Mouse (Mus musculus): ENCODE measurements around the gene Olfr24. TPM values are rescaled to one million over a fixed set of nuclear protein-coding genes. Genes with fewer than 3 reads are reported as not detected.
"Not testable (repeated sequence)": the region's sequence is repeated elsewhere in the genome, so short reads cannot be mapped to it uniquely, and the experiment has no call there.

The Olfr24 gene
- not detected in 3 replicates for total RNA-seq (2017)

GRCm38 (mm10) chr9:18763896-18764295 is at the start of gene Olfr24:
Olfr24 (minus strand) TSS chr9:18763996.
- ATAC-seq (replicated peaks; ENCODE audit: insufficient number of reproducible peaks, low FRiP score, low TSS enrichment, poor library complexity, severe bottlenecking) = no peak

GRCm38 (mm10) chr9:18785316-18785715 is 21.5 kb upstream of the Olfr24 start:
- ATAC-seq (replicated peaks; ENCODE audit: insufficient number of reproducible peaks, low FRiP score, low TSS enrichment, poor library complexity, severe bottlenecking) = no peak

- ATAC-seq (replicated peaks; ENCODE audit: insufficient number of reproducible peaks, low FRiP score, low TSS enrichment, poor library complexity, severe bottlenecking) = no peak
These were observed 15.7 kb upstream of the Olfr24 start for GRCm38 (mm10) chr9:18779476-18779875.

DNA sequence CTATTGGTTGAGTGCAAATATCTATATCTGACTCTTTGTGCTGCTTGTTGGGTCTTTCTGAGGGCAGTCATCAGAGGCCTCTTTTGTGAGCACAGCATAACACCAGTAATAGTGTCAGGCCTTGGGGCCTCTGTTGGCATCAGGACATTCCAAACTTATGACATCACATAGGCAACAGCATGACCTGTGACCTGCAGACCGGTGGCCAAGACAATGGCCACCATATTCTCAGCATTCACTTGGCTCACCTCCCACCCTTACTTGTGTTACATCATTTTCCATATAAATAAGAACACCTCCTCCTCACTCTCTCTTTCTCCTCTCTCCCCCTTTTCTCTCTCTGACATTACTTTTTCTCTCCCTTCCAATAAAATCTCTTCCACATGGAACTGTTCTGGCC is 15.2 kb upstream of the Olfr24 start:
- ATAC-seq (replicated peaks; ENCODE audit: insufficient number of reproducible peaks, low FRiP score, low TSS enrichment, poor library complexity, severe bottlenecking) = no peak

GRCm38 (mm10) chr9:18755595-18755994 is 8.2 kb downstream of the Olfr24 start:
- ATAC-seq (replicated peaks; ENCODE audit: insufficient number of reproducible peaks, low FRiP score, low TSS enrichment, poor library complexity, severe bottlenecking) = no peak

DNA sequence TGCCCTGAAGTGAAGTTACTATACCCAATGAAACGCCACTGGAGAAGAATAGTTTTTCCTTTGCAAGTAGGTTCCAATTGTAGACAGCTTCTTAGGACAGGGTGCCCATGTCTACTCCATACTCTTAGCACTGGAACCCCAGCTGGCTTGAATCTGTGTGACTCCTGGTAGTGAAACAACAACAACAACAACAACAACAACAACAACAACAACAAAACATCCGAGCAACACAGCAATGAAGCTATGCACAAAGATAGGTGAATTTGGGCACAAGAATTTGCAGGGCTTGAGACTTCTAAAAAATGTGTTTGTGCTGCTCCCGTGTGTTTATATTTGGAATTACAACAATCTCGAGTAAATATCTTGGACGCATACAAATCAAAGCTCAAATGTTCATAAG is 19.2 kb downstream of the Olfr24 start:
- ATAC-seq (replicated peaks; ENCODE audit: insufficient number of reproducible peaks, low FRiP score, low TSS enrichment, poor library complexity, severe bottlenecking) = no peak

DNA sequence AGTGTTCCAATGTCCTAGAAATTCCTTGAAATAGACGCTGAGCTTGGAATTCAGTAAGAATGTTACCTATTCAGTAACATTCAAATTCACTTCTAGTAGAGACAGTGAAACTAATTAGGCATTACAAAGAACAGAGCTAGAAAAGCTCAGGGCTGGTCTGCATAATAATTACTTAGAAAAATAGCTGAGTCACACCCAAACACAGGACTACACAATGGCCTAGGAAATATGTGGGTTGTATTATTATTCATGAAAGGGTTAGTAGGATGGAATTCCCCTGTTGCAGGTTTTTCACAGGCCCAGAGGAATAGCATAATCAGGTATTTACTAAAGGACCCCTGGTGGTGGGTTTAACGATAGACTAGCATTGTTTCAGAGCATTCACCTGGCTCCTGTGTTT is 29.6 kb downstream of the Olfr24 start:
- not testable (repeated sequence) for ATAC-seq (replicated peaks; ENCODE audit: insufficient number of reproducible peaks, low FRiP score, low TSS enrichment, poor library complexity, severe bottlenecking)

- ATAC-seq (replicated peaks; ENCODE audit: insufficient number of reproducible peaks, low FRiP score, low TSS enrichment, poor library complexity, severe bottlenecking) = no peak
These were observed 41.1 kb downstream of the Olfr24 start for GRCm38 (mm10) chr9:18722712-18723099.

DNA sequence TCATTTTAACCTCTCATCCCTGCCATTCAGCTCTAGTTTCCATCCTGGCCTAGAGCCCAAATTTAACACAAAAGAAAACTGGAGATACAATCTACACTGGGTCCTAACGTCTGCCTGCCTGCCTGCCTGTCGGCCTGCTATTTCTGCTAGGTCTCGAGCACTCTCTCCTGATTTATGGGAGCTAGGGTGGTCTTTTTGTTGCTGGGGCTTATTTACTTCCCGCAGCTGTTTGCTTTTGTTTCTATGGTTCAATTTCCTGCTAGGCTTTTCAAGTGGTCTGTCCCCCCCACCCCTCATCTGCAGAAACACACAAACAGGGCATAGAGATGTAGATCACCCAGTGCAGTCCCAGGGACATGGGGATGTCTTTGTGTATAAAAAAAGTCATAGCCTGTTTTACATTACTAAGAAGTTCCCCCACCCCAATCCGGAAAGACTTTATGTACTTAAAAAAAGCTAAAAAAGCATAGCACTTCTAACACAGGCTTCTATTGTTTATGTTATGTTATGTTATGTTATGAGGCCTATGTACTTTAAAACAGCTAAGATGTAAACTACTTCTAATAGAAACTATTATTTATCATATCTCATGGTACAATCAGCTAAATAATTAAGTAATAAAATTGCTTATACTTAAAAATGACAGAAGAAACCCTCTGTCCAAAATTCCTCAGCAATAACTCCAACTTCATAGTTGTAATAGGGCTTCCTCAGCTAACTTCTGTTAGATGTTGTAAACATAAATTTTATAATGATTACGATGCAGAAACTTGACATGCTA is 41.7 kb downstream of the Olfr24 start:
- ATAC-seq (replicated peaks; ENCODE audit: insufficient number of reproducible peaks, low FRiP score, low TSS enrichment, poor library complexity, severe bottlenecking) = no peak

DNA sequence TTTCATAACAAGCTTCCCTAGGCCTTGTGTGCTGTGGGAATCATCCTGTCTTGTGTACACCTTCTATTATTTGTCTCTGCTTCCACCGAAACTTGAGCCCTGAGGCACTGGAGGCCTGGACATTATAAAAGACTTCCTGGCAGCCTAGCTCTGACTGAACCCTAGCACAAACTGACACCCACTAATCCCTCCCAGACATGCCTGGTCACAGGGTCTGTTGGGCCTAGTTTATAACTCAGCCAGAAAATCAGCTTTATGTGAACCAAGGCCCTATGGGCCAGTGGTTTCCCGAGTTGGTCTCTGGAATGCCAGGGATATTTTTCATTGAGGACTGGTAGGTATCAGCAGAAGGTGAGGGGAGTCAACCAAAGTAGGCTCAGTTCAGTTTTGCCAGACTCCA is 42.8 kb downstream of the Olfr24 start:
- ATAC-seq (replicated peaks; ENCODE audit: insufficient number of reproducible peaks, low FRiP score, low TSS enrichment, poor library complexity, severe bottlenecking) = no peak

DNA sequence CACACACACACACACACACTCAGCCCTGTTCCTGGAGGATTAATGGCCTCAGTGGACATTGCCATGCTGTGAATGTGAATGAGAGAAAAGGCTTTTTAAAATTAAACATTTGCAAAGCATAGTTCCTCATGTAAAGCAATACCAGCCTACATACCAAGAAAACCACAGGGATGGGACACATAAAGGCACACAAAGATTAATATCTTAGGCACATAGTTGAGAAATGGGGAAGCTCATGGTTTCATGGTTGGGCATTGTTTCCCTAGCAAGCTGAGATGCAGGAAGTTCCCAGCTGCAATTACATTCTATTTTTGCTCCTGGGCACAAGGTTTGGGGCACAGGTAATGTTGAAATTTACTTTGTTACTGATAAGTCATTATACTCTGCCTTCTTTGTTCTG is 58.2 kb downstream of the Olfr24 start:
- no peak for ATAC-seq (replicated peaks; ENCODE audit: insufficient number of reproducible peaks, low FRiP score, low TSS enrichment, poor library complexity, severe bottlenecking)

Other genes starting within 250 kb of the Olfr24 start
- gene Muc16, start 89.5 kb downstream of the Olfr24 start, total RNA-seq (2017) = under 0.01 TPM in 1 of 3 replicates, not detected in the others
- not detected in 3 replicates for gene Olfr828, start 55.5 kb upstream of the Olfr24 start, total RNA-seq (2017)
- not detected in 3 replicates for gene Olfr829, start 90.9 kb upstream of the Olfr24 start, total RNA-seq (2017)
- gene Olfr830, start 110.7 kb upstream of the Olfr24 start, total RNA-seq (2017) = not detected in 3 replicates
- not detected in 3 replicates for gene Olfr832, start 173.1 kb upstream of the Olfr24 start, total RNA-seq (2017)
- gene Olfr834, start 224.0 kb upstream of the Olfr24 start, total RNA-seq (2017) = not detected in 3 replicates

Measured in monocyte, adult 5-6 weeks (primary cell).